Mouse (Mus musculus) Patski (cell line): Measurements from ENCODE around the gene Mlycd. TPM values are rescaled to one million over a fixed set of nuclear protein-coding genes. Genes with fewer than 3 reads are reported as not detected.

Experiments
- ATAC-seq: fragments of 100-300 bp; one replicate; pipeline ENCODE4 v1.8.0; 2021
- CTCF ChIA-PET: fragments of 350-600 bp; sonication (Branson Sonifier 250); formaldehyde crosslinking; loops from one replicate; lab custom pipeline; 2022; ENCODE audit warnings: inconsistent platforms; lab: Charles Lee
- POLR2A ChIA-PET: fragments of 350-600 bp; sonication (Branson Sonifier 250); formaldehyde crosslinking; loops from one replicate; lab custom pipeline; 2022; ENCODE audit warnings: antibody characterized with exemption, inconsistent platforms; lab: Charles Lee
- DNase-seq: peaks from one replicate; pipeline ENCODE4 v3.0.0-alpha.2; 2011; ENCODE audit warnings: low read depth, low spot score
- H3K27me3 ChIP-seq: fragments of 371-371 bp; one replicate; pipeline ENCODE4 v1.5.1; 2021
- CTCF ChIP-seq: fragments of 100-300 bp; IDR thresholded peaks from one replicate; pipeline ENCODE4 v1.5.1; 2021
- in situ Hi-C: fragments of 300-500 bp; cut with MboI; formaldehyde crosslinking; loops from 3 replicates; pipeline ENCODE4 v1.11.1; 2018; ENCODE audit warnings: low pct_unique_long_range_greater_than_20kb, mixed read lengths
- polyA plus RNA-seq: library from polyadenylated mRNA; unstranded; gene quantifications from one replicate; pipeline ENCODE4 v1.2.3, GENCODE M21; 2021

Mlycd gene
- polyA plus RNA-seq, 1 experiment from 2014 or later = 25.7 TPM

DNA sequence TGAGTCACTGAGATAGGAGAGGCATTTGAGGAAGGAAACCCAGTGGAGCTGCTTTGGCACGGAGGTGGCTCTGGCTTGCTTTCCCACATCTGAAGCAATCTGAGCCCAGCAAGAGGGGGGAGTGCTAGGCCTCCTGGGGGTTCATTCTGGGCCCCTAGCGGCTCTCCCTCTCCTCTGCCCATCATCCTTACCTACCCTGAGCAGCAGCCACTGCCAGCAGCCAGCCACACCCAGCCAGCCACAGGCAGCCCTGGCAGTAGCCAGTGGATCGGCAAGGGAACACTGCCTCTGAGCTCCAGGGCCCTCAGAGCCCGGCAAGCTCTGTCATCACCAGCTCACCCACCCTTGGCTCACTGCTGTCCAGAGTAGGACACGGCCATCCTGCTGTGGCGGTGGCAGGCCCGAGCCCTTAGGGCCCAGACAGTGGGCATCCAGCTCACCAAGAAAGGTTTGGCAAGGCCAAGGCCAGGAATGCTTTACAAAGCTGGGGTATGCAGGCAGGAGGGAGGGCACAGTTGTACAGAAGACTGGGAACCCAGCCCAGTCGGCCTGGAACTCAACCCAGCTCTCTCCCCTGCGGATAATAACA, 27.5 kb downstream of the Mlycd start:
- DNase-seq (no peak), ATAC-seq (peak; percentile 37)
- in situ Hi-C loops = no loop called here
- CTCF ChIA-PET = interaction anchor here (0.9 to 10.6 kb wide), 3 partner anchors 9 to 137 kb away, joined by 3 to 78 read pairs (median 16); no protein-coding TSS in a partner anchor
- no peak for TF ChIP-seq CTCF
- POLR2A ChIA-PET = no interaction called here
- H3K27me3 ChIP-seq = no peaks in the 10 kb centered on the region

DNA sequence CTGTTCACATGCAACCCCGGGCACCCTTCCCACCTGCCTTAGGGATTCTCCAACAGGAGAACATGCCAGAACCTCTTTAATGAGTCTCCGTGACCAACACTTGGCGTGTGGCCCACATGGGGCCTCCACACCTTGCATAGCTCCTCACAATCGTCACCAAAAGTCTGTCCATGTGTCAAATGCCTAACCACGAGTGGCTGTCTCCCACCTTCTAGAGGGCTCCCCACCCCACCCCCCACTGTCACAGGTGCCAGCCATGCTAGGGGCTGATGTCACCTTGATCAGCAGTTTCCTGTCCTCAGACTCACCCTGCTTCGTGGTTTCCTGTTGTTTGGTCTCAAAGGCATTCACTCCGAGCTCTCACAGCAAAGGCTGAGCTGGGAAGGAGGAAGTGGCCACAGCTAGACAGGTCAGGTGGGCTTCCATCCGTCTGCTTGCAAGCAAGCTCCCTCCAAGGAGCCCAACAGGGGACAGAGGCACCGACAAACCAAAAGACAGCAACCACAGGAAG, 29.0 kb downstream of the Mlycd start:
- no peak for TF ChIP-seq CTCF
- ChIA-PET CTCF (interaction anchor here (0.8 to 10.6 kb wide), 3 partner anchors 11 to 17 kb away, joined by 3 to 78 read pairs (median 16); no protein-coding TSS in a partner anchor), POLR2A (interaction anchor here (0.9 to 1.6 kb wide), 4 partner anchors 11 to 20 kb away, joined by 3 to 6 read pairs (median 3); no protein-coding TSS in a partner anchor)
- DNase-seq = peak; percentile 65
- no peaks in the 10 kb centered on the region for H3K27me3 ChIP-seq
- ATAC-seq = no peak
- in situ Hi-C loops = no loop called here

DNA sequence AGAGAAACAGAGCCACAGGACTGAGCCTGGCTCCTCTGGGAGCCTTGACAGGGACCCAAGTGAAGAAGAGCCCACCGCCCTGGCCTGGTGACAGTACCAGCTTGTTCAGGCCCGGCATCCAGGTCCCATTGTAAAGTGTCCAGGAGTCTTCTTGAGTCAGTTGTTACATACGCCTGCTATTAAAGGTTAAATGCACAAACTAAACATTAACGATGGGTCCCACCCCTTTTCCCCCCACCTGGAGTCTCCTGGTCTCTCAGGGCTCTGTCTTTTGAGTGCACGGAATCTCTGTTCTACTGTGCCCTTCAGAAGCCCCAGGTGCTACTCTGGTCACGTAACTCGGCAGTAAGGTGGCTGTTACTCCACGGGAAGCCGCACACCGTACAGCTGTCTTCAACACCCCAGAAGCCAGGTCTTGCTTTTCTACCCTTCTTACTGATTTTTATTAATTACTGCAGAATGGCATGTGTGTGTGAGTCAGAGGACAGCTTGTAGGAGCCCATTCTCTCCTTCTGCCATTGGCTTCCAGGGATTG, 29.6 kb downstream of the Mlycd start:
- no peak for ATAC-seq
- TF ChIP-seq CTCF = no peak
- no peaks in the 10 kb centered on the region for H3K27me3 ChIP-seq
- in situ Hi-C loops = no loop called here
- ChIA-PET POLR2A (interaction anchor here (0.9 to 1.6 kb wide), 4 partner anchors 11 to 20 kb away, joined by 3 to 6 read pairs (median 3); no protein-coding TSS in a partner anchor), CTCF (interaction anchor here (0.8 to 10.6 kb wide), 3 partner anchors 11 to 16 kb away, joined by 3 to 78 read pairs (median 16); no protein-coding TSS in a partner anchor)
- no peak for DNase-seq

- no peaks in the 10 kb centered on the region for H3K27me3 ChIP-seq
- POLR2A ChIA-PET = interaction anchor here (1.6 kb wide), 1 partner anchor 13 kb away, joined by 3 read pairs; no protein-coding TSS in a partner anchor
- in situ Hi-C loops = no loop called here
- CTCF ChIA-PET = interaction anchor here (10.6 kb wide), 1 partner anchor 12 kb away, joined by 78 read pairs; no protein-coding TSS in a partner anchor
- ATAC-seq (no peak), DNase-seq (no peak)
- no peak for TF ChIP-seq CTCF
Observed at GRCm38 (mm10) chr8:119424740-119425139, 30.1 kb downstream of the Mlycd start.

- POLR2A ChIA-PET = no interaction called here
- no peaks in the 10 kb centered on the region for H3K27me3 ChIP-seq
Observed at GRCm38 (mm10) chr8:119425533-119425932, 30.9 kb downstream of the Mlycd start.

GRCm38 (mm10) chr8:119426069-119426735, 31.5 kb downstream of the Mlycd start:
- POLR2A ChIA-PET = no interaction called here
- TF ChIP-seq CTCF = no peak
- in situ Hi-C loops = no loop called here
- H3K27me3 ChIP-seq = no peaks in the 10 kb centered on the region
- CTCF ChIA-PET = interaction anchor here (1.8 to 10.6 kb wide), 2 partner anchors 13 to 14 kb away, joined by 7 to 78 read pairs; no protein-coding TSS in a partner anchor
- DNase-seq (no peak), ATAC-seq (no peak)

More at GRCm38 (mm10) chr8:119425533-119425932, 30.9 kb downstream of the Mlycd start:
- TF ChIP-seq CTCF = no peak
- in situ Hi-C loops = no loop called here
- DNase-seq (no peak), ATAC-seq (no peak)
- CTCF ChIA-PET = interaction anchor here (1.8 to 10.6 kb wide), 2 partner anchors 13 to 15 kb away, joined by 7 to 78 read pairs; no protein-coding TSS in a partner anchor

- in situ Hi-C loops = no loop called here
- CTCF ChIA-PET = interaction anchor here (4.4 to 10.6 kb wide), 2 partner anchors 12 to 15 kb away, joined by 20 to 78 read pairs; no protein-coding TSS in a partner anchor
Observed at GRCm38 (mm10) chr8:119427634-119428349, 33.1 kb downstream of the Mlycd start.

GRCm38 (mm10) chr8:119428350-119428740, 33.7 kb downstream of the Mlycd start:
- POLR2A ChIA-PET = interaction anchor here (0.7 to 1.5 kb wide), 4 partner anchors 9 to 1814 kb away, joined by 3 to 8 read pairs (median 4); no protein-coding TSS in a partner anchor
- CTCF ChIA-PET = interaction anchor here (4.4 to 10.6 kb wide), 2 partner anchors 12 to 15 kb away, joined by 20 to 78 read pairs; no protein-coding TSS in a partner anchor
- in situ Hi-C loops = no loop called here
- DNase-seq (peak; percentile 88), ATAC-seq (peak; percentile 68)
- TF ChIP-seq CTCF = no peak
- no peaks in the 10 kb centered on the region for H3K27me3 ChIP-seq

More at GRCm38 (mm10) chr8:119427634-119428349, 33.1 kb downstream of the Mlycd start:
- TF ChIP-seq CTCF = no peak
- ATAC-seq = peak; percentile 40
- POLR2A ChIA-PET = interaction anchor here (0.7 to 1.5 kb wide), 4 partner anchors 9 to 1815 kb away, joined by 3 to 8 read pairs (median 4); no protein-coding TSS in a partner anchor
- no peaks in the 10 kb centered on the region for H3K27me3 ChIP-seq
- peak; percentile 73 for DNase-seq

DNA sequence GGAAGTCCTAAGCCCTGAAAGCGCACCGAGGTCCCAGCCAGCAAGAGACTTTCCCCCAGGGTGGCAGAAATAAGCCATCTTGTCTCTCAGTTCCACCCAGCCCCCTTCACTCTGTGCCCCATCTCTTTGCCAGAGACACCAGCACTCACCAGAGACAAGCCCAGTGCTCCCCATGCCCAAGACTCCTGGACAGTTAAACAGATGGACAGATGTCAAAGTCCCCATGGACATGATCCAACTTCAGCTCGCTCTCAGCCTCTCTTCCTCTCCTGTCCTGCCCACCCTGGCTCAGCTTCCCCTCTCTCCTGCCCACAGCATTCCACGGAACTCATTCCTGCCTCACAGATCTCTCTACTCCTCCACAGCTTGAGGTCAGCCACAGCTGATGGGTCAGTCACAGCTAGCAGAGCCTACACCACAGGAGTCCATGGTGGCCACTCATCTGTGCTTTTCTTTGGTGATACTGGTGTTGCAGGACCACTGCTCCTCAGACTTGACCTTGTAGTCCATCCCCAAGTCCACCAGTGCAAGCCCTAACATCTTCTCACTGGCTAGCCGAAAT, 34.2 kb downstream of the Mlycd start:
- no peaks in the 10 kb centered on the region for H3K27me3 ChIP-seq
- peak; percentile 23 for ATAC-seq
- in situ Hi-C loops = no loop called here
- CTCF ChIA-PET = interaction anchor here (4.4 to 10.6 kb wide), 2 partner anchors 11 to 16 kb away, joined by 20 to 78 read pairs; no protein-coding TSS in a partner anchor
- POLR2A ChIA-PET = interaction anchor here (0.7 to 1.5 kb wide), 4 partner anchors 9 to 1814 kb away, joined by 3 to 5 read pairs (median 4); no protein-coding TSS in a partner anchor
- no peak for DNase-seq
- TF ChIP-seq CTCF = no peak
